Mouse (Mus musculus) kidney, adult 11 months (tissue): Measurements from ENCODE around the gene Erich4.
"Not testable (repeated sequence)": the region's sequence is repeated elsewhere in the genome, so short reads cannot be mapped to it uniquely, and the experiment has no call there.

Experiments
- DNase-seq: peaks from one replicate; pipeline ENCODE4 v3.0.0; 2022

Gene Erich4

DNA sequence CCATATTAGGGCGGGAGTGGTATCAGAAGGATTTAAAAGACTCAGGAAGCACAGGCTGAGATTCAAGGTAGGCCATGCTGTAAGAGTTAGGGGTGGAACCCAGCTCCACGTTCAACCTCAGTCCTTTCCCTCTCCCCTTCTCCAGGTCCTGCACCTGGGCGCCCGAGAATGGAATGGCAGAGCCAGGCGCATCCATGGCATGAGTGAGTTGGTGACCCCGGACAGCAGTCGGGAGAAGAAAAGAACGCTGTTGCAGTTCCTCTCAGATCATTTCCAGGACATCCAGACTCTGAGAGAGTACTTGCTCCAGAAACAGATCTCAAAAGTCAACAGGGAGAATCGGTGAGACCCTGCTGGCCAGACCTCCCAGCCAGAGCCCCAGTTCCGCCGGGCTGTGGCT, 5.1 kb upstream of the Erich4 start:
- DNase-seq = no peak

DNA sequence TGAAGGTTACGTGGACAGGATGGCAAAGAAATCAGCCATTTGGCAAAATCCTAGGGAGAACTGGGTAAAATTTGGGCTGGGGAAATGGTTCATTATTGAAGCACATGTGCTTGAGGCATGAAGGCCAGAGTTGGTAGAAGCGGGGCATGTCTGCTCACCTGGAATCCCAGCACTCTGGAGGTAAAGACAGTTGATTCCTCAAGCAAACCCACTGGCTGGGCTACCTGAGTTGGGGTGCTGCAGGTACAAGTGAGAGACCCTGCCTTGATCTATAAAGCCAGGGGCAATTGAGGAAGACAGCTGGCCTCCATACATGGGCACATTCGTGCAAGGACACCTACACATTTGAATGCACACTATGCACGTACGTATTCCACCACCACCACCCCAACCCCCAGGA, 4.4 kb upstream of the Erich4 start:
- DNase-seq = no peak

DNA sequence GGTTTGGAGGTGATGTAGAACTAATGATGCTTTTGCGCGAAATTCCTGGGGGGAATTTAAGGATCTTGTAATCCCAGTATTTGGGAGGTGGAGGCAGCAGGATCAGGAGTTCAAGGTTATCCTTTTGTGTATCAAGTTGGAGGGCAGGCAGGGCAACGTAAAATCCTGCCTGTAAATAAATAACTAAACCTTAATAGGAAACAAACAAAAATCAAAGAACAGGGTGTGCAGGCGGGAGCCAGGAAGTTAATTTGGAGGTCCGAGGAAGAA, 4.0 kb upstream of the Erich4 start:
- no peak for DNase-seq

DNA sequence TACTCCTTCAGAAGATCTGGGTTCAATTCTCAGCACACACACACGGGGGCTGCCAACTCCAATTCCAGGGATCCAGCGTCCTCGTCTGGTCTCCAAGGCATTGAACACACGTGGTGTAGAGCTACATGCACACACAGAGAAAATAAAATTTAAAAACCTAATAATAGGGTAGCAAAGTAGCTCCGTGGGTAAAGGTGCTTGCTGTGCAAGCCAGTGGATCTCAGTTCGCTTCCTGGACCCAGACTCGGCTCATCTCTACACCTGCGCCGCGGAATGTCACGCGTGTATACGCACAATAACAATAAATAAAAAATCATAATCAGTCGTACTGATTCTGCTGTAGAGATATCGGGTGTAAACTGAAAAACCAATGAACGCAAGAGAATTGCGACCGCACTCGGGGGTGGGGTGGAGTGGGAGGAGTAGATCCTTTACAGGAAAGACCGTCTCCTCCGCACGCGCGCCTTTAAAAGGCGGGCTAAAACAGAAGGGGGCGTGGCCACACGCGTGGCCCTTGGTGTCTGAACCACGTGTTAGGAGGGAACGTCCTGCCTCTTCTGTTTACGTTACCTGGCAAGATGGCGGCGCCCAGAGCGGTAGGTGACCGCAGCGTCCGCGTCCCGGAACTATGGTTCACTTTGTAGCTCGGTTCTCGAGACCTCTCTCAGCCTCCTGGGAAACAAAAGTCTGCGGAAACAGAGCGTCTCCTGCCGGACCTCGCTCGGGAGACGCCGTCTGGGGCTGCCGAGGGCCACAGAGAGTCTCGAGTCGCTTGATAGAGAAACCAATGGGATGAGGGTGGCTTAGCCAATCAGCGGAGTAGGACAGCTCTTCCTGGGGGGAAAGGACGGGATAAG, 3.4 kb upstream of the Erich4 start, which contains the start of gene Dmac2:
TSS of gene Dmac2 (plus strand) at position 550 of the 857 bp plus-strand sequence.
- DNase-seq = peak; percentile 96

DNA sequence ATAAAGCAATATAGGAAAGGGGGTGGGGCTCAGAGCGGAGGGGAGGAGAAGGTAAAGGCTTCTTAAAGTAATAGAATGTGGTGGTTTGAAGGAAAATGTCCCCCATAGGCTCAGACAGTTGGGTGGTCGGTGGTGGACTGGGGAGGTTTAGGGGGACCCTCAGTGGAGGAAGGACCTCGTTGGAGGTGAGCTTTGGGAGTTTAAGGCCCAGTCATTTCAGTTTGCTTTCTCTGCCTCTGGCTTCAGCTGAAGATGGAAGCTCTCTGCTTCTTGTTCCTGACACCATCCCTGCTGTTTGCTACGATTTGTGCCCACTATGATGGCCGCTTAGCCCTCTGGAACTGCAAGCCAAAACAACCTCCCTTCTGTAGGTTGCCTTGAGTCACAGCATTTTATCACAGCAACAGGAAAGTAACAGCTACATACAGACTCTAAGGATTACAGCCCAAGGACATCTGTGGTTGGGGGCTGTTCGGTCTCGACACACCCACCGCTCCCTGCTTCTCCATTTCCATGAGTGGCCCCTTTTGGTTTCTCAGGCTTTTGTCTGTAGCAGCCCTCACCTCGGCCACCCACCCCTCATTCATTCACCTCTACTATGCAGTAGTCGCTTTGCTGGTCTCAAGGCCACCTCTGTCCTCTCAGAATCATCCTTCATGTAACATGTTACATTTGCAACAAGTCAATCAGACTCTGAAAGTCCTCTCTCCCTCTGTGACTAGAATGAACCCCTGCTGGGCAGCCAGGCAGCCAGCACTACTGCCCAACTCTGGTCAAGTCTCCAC, 1.9 kb upstream of the Erich4 start:
- DNase-seq = no peak

DNA sequence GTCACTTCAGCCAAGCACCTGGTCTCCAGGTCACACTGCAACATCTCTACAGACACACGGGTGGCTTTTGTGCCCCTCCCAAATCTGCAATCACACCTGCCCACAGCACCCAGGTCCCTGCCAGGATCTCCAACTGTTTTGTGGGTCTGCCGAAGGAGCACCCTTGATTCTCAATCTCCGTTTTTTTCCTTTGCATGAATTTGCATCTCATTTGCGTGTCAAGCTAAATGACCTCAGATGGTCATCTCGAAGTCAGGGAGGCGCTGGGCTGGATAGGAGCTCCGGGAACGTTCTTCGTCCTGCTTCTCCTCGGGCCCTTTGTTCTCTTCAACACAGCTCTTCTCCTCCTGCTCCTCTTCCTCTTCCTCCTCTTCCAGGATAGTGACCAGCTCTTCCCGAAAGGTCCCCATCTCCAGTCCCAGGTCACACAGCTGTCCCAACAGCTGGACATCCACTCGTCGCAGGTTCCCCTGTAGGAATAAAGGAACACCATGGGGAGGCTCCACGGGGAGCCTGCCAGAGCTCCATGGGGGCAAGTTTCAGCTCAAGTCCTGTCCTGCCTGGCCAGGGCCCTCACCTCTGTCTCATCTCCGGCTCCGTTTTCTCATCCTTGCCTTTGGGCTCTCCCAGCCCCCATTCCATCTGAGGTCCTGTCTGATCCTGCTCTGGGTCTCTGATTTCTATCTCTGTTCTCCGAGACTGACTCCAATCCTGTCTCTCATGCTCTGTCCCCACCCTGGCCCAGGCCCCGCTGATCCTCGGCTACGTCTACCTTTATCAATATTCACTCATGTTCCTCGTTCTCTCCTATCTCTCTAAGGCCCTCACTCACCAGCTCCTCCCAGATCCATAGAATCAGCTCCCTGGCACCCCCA, 624 bp downstream of the Erich4 start:
- peak; percentile 65 for DNase-seq

DNA sequence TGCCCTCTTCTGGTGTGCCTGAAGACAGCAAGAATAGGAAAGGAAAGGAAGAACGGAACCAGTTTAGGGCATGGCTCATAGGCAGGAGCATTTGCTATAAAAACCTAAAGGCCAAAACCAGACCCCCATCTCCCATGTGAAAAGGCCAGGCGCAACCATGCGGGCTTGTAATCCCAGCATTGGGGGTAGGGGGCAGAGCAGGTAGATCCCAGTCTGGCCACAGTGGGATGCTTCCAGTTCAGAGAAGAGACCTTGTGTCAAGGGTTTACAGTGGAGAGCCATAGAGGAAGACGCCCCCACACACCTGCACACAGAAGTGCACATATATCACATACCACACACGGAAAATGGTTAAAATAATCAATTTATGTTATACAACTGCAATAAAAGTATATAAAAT, 1.6 kb downstream of the Erich4 start:
- peak; percentile 5 for DNase-seq

DNA sequence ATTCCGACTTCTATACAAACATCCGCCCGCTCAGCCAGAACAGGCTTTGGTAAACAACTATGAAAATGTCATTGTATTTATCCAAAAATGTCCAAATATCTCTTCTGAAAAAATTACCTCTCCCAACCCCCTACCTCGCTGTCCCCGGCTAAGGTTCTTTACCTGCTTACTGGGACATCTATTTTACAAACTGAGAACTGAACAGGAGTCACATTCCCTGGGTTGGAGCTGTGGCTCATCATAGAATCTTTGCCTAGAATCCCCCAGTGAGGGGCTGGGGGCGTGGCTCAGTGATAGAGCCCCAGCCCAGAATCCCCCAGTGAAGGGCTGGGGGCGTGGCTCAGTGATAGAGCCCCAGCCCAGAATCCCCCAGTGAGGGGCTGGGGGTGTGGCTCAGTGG, 4.2 kb downstream of the Erich4 start:
- DNase-seq = peak; percentile 1

DNA sequence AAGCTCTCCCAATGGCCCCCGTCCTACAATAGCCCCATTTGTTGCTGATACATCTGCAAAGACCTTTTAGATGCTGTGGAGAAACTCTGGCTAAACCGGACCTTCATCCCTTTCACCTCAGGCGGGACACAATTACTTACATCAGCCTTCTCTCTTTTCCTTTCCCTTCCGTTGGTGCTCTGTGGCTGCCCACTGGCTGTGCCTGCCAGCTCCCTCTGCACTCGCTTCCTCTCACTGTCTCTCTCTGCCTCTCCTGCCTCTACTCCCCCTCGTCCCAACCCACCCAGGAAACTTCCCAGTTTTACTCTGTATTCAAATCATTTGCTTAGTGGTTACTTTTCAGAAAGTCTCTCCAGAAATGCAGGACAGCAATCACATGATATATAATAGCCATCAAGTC, 5.6 kb downstream of the Erich4 start:
- DNase-seq = no peak

DNA sequence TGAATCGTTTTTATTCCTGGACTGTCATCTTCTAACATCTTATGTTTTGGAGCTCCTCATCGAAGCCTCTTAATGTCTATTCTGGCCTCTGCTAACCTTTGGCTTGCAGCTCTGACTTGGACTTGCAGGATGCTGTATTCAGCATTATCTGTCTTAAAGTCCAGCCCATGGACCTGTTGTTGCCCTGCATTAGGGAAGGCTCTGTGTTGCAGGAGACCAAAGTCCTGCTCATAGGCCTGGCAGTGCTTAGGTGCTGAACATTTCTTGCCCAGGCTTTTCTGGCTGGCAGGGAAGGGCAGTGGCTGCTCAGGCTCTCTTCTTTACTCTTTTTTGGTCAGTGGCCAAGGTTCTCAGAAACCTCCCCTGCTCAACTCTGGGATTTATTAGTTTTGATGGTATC, 8.5 kb downstream of the Erich4 start:
- DNase-seq = peak; percentile 91

DNA sequence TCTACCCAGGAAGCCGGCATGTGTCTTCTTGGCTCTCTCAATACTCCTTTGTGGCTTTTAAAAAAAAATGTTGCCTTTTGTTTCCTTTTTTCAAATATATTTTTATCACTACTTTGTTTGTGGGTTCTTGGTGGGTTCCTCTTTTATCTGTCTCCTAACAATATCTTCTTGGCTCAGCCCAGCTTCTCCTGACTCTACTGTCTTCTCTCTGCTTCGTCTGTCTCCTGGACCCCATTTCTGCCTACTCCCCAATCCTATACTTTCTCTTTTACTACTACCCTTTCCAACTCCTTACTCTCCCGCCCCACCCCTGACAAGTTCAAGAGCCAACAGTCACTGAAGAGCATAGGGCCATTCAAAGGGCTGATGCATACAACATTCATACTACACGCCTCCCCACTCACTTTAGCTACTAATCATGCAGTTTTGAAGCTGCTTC, 9.0 kb downstream of the Erich4 start:
- peak; percentile 8 for DNase-seq

DNA sequence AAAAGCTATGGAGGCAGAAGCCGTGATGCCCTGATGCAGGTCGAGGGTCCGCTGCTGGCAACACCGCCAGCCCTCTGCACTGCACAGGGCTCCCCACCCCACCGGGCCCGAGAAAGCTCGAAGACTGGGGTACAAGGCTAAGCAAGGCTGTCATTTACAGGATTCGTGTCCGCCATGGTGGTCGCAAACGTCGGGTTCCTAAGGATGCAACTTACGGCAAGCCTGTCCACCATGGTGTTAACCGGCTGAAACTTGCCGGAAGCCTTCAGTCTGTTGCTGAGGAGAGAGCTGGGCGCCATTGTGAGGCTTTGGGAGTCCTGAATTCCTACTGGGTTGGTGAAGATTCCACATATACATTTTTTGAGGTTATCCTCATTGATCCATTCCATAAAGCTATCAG, 14.3 kb downstream of the Erich4 start:
- no peak for DNase-seq

DNA sequence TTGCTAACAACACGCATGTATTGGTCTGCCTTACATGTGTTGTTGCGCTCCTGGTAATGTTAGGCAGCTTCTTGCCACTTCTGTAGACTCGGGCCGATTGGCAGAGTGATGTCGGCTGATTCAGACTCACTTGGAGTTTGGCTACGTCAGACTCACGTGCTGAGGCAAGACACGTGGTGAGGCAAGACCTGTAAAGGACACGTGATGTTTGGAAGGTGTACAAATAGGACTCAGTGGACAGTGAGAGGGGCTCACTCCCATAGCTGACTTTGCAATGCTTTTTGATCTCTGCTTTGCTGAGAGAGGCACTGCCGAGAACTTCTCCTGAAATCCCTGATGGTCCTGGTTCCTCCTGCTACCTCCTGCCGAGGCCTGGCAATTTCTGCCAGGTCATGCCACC, 15.0 kb downstream of the Erich4 start:
- no peak for DNase-seq

DNA sequence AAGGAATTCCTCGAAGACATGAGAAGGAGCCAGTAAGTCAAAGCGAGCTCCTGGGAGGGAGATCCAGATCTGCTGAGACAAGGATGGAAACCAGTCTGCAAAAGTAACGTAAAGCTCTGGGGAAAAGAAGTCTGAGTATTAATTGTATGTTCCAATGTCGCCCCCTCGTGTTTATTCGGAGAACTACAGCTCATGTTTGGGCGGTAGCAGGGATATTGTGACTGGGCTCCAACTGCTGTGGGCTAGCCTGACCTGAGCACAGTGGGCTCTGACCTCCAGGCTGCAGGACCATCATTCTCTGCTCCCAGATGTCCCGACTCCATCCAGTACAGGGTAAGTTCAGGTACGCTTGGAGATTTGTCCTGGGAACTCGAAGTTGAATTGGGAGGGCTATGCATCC, 16.0 kb downstream of the Erich4 start:
- DNase-seq = peak; percentile 61

DNA sequence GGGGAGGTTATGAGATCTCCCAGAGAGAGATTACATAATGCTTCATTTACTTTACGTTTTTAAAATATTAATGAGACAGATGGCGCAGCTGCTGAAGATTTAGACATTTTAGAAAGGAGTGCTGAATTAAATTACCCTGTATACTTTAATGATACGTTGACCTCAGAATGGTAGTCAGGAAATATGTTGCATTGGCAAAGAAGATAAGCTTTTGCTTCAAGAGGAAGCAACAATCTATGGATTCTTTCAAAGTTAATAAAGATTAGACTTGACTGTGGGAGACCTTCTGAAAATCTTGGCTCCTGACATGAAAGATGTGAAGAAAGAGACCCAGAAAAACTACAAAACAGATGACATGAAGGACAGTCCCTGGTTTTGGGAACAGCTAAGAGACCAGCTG, 21.8 kb downstream of the Erich4 start:
- no peak for DNase-seq

DNA sequence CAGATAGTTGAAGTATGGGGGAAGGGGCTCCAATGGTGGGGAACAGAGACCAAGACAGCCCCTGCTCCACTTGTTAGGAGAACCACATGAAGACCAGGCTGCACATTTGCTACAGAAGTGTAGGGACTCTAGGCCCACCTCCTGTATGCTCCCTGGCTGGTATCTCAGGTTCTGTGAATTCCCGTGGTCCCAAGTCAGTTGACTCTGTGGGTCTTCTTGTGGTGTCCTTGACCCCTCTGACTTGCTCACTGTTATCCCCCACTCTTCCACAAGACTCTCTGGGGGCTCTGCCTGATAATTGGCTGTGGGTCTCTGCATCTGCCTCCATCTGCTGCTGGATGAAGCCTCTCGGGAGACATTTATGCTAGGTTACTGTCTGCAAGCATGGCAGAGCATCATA, 24.5 kb downstream of the Erich4 start:
- no peak for DNase-seq

DNA sequence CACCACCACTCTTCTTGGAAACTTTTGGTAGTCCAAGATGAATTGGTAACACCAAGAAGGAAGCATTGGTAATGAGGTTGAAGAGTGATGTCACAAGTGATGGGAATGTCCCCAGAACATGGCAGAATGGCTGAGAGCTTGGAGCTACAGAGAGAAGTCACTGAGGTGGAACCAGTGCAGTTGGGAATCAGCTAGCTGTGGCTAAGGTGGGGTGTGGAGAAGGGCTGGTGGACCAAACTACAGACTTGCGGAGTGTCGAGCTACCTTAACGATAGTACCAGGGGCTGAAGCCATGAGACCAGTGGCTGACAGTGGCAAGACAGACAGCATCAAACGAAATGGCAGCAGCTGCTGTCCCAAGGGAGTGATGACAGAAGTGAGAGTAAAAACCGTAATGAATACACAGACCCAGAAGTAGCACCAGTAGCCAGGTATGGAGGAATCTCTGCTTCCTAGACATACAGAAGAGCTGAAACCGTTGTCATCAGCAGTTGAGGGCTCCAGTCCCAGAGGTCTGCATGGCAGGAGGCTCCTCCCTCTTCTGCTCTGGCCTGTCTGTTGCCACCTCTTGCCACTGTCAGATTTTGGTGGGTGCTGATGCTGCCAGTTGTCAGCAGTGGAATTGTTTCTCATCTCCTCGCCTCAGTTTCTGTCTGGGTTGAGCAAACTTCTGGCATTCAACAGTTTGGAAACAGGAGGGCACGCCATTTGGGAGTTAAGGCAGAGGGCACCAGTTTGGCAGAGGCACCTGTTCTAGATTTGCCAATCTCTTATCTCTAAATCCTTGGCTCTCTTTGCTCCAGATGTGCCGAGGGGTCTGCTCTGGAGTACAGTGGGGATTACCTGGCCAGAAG, 30.1 kb downstream of the Erich4 start:
- DNase-seq = no peak

DNA sequence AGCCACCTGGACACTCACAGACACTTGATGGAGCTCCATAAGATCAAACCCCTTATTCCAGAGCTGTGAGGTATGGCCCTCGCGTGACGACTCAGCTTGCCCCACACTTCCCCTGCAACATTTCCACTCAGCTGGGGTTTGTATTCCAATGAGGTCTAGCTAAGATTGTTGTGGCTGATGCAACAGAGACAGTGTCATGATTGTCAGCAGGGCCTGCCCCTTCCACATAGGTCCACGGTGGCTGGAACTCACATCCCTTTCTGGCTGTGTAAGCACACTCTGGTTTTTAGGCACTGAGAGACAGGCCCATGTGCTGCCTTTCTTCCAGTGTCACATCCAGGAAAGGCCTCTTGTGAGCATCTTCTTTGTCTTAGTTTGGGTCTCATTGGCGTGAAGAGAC, 31.0 kb downstream of the Erich4 start:
- no peak for DNase-seq

DNA sequence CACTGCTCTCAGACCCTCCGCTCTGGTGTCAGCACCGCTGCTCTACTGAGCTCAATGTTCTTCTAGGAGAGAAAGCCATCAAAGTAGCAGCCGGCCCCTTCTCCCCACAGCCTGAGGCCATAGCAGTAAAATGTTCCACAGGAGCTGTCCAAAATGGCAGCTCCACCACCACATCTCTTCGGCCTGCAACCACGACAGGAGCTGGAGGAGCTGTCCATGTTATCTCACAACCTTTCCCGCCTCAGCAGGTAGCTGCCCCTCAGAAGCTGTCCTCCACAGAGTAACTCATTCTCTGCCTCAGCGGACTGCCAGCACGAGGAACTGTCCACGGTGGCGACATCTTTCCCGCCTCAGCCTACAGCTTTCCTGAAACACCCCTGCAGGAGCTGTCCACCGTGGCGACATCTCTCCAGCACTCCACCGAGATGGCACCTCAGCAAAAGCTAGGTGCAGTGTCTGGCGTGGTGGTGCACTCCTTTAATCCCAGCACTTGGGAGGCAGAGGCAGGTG, 33.3 kb downstream of the Erich4 start:
- no peak for DNase-seq

DNA sequence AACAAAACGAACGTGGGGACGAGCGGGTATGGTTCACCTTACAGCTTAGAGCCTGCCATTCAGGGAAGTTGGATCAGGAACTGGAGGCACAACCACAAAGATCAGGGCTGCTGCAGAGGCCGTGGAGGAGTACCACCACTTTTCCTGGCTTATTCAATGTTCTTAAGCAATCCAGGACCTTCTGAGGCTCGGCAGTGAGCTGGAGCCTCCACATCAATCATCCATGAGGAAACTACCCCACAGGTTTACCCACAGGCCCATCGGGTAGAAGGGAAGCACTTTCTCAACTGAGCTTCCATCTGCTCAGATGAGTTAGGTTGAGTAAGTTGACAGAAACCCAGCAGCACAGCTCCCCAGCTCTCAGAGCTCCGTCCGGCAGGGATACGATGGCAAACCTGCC, 36.3 kb downstream of the Erich4 start:
- no peak for DNase-seq

DNA sequence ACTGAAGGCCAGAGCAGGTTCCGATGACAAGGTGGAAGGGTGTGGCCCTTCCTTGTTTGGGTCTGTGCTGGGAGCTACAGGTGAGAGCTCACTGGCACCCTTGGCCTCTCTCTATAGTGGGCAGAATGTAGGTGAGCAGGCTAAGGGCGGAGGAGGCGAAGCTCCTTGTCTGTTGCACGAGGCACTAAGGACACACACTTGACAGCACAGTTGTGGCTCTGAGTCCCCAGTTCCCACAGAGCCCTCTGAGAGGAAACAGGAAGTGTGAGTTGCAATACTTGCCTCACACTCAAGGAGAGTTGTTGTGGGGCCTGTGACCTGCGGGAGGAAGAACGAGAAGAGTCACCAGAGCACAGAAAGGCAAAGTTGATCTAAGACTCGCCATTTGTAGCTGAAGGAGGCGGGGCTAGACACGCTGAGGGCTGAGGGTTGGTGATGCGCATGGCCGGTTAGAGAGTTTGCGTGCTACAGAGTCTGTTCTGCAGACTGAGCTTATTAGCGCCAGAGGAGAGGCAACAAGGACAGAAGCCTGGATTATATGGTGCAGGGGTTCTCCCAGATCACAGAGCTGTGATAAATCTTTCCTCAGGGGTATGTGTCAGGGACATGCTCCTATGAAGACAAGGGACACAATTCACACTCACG, 38.8 kb downstream of the Erich4 start:
- not testable (repeated sequence) for DNase-seq

DNA sequence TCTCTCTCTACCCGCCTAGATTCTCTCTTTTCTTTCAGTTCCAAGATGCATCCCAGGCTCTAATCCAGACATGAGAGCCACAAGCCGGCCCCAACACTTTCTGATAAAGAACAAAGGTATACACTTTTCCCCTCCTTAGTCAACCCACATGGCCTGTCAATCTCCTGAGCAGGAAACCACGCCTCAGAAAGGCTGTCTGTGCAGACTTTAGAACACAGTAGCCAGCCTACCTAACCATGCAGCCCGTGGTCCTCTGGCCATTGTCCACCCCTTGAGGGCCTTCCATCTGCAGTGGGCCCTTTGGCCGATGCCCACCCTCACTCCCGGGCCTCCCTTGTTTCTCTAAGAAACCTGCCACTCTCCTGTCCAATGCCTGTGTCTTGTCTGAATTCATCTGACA, 39.4 kb downstream of the Erich4 start:
- DNase-seq = not testable (repeated sequence)
